Mouse (Mus musculus) intestine, embryonic 14.5 days (tissue): ENCODE measurements around the gene Kcng4. TPM values are rescaled to one million over a fixed set of nuclear protein-coding genes. Genes with fewer than 3 reads are reported as not detected.

ENCODE experiments used
- ATAC-seq: fragments of 200-750 bp; cut with Nextera tagmentation; replicated peaks from 2 replicates; pipeline ENCODE4 v1.8.0; 2017; ENCODE audit warnings: low read depth, moderate number of reproducible peaks, moderate TSS enrichment, moderate library complexity; ENCODE audit not compliant: low FRiP score, low TSS enrichment
- DNase-seq: peaks from one replicate; pipeline ENCODE4 v3.0.0-alpha.2; 2018; ENCODE audit warnings: low spot score
- H3K27ac ChIP-seq: fragments of 300-500 bp; sonication (generic); 2 replicates; pipeline ENCODE4 v1.5.1; 2014; ENCODE audit warnings: low read depth, mild to moderate bottlenecking, control low read depth
- H3K27me3 ChIP-seq: fragments of 300-500 bp; sonication (generic); replicated peaks from 2 replicates; pipeline ENCODE4 v1.6.1; 2014; ENCODE audit warnings: low read length, control low read depth; ENCODE audit not compliant: control insufficient read depth, insufficient read depth
- H3K36me3 ChIP-seq: fragments of 300-500 bp; sonication (generic); 2 replicates; pipeline ENCODE4 v1.6.1; 2014; ENCODE audit warnings: low read length, control low read depth; ENCODE audit not compliant: control insufficient read depth, insufficient read depth
- H3K4me1 ChIP-seq: fragments of 300-500 bp; sonication (generic); replicated peaks from 2 replicates; pipeline ENCODE4 v1.6.1; 2014; ENCODE audit warnings: low read length, control low read depth, mixed read lengths; ENCODE audit not compliant: control insufficient read depth, insufficient read depth
- H3K4me2 ChIP-seq: fragments of 300-500 bp; sonication (generic); 2 replicates; pipeline ENCODE4 v1.6.1; 2014; ENCODE audit warnings: low read length
- H3K4me3 ChIP-seq: fragments of 300-500 bp; sonication (generic); 2 replicates; pipeline ENCODE4 v1.5.1; 2014; ENCODE audit warnings: low read depth, low read length, control low read depth, mixed read lengths
- H3K9ac ChIP-seq: fragments of 300-500 bp; sonication (generic); 2 replicates; pipeline ENCODE4 v1.6.1; 2014; ENCODE audit warnings: mild to moderate bottlenecking, low read length
- H3K9me3 ChIP-seq: fragments of 300-500 bp; sonication (generic); 2 replicates; pipeline ENCODE4 v1.6.1; 2016; ENCODE audit warnings: low read length, control low read depth; ENCODE audit not compliant: control insufficient read depth
- WGBS: fragments of 180-500 bp; shearing (Covaris S2); extraction: QIAGEN DNeasy Blood & Tissue Kit; methylation state at CpG from one replicate; pipeline ENCODE4 v1.1.7; 2014; 5-methylcytosine and 5-hydroxymethylcytosine counted together
- polyA plus RNA-seq: library from polyadenylated mRNA; unstranded; fragments of >200 nt; fragmentation: Nextera tagmentation; extraction: Ambion mirVana; gene quantifications from 2 replicates; pipeline ENCODE4 v1.2.1, GENCODE M21; 2014

The Kcng4 gene
- polyA plus RNA-seq, result 0.11 TPM in 2 replicates

DNA sequence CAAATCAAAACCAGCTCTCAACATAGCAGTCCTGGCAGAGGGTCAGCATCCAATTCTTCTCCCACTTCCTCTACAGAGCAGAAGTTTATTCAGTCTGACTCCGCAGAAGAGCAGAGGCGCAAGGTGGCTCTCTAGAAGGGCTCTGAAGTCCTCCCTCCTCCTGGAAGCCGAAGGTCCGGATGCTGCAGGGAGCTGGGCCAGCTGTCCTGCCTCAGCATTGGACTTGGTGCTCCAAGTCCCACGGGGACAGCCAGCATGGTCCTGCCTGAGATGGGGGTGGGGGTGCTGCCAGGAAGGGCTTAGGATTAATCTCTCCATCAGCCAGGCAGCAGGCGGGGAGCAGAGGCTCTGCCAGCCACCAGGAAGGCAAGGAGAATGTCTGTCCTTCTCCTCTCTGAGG, at the start of gene Kcng4:
Gene Kcng4, minus strand, starts transcription at position 303 of the 400 bp plus-strand sequence.
- WGBS, result 20% methylated on average over 6 of the region's 6 CpGs
- no peak for DNase-seq
- Histone ChIP-seq H3K4me1 (peaks cover 11% of the 10 kb centered on the region), H3K4me3 (no peak within 1 kb of the TSS), H3K27ac (no peak within 1 kb of the TSS; the same call in 1 of the 2 replicates), H3K27me3 (peaks cover 11% of the 10 kb centered on the region), H3K9me3 (no peaks in the 10 kb centered on the region), H3K4me2 (no peak within 1 kb of the TSS), H3K36me3 (no peaks in the 10 kb centered on the region), H3K9ac (no peak within 1 kb of the TSS)
- no peak for ATAC-seq

DNA sequence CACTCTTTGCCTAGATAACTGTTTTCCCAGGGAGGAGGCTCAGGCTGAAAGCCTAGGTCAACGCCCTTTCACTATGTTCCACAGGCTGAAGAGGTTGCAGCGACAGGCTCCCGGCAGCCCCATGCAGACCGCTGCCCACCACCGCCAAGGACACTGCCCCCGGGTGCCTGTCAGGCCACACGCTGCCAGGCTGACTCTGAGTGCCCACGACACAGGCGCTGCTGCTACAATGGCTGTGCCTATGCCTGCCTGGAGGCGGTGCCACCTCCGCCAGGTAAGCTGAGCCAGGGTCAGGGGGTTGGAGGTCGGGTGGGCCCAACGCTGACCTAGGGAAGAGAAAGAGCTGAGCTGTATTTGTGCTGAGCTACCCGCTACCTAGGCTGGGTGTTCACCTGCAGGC, 43.7 kb upstream of the Kcng4 start:
- no peak overlapping the region for H3K9ac ChIP-seq
- no peak overlapping the region for H3K27ac ChIP-seq
- no peaks in the 10 kb centered on the region for H3K27me3 ChIP-seq
- H3K9me3 ChIP-seq, result no peaks in the 10 kb centered on the region
- DNase-seq (no peak), ATAC-seq (no peak)
- WGBS, result 68% methylated on average over 14 of the region's 14 CpGs
- H3K4me1 ChIP-seq, result no peaks in the 10 kb centered on the region
- H3K4me3 ChIP-seq, result no peak overlapping the region
- no peak overlapping the region for H3K4me2 ChIP-seq
- H3K36me3 ChIP-seq, result no peaks in the 10 kb centered on the region

DNA sequence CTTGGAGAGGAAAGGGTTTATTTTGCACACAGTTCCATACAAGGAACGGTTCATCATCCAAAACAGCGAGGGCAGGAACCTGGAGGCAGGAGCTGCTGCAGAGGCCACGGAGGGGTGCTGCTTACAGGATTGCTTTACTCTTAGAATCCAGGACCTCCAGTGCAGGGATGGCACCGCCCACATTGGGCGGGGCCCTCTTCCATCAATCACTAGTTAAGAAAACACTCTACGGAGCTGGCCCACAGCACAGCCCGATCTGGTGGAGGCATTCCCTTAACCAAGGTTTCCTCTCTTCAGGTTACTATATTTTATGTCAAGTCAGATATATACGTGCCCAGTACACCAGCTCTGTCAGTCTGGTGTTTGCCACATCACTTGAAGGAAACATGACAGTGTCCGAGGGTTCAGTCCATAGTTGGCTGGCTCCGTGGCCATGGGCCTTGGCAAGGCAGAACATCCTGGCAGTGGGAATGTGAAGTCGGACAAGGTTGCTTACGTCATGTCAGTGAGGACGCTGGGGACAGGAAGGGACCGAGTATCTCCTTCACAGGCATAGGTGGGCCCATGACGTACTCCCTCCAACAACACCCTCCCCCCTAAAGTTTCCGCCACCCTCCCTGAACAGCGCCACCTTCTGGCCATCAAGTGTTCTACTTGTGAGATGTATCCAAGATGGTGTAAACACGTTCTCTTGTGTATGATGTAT, 42.8 kb upstream of the Kcng4 start:
- H3K4me2 ChIP-seq, result peak overlapping the region; percentile 33
- H3K9ac ChIP-seq, result no peak overlapping the region
- H3K27ac ChIP-seq, result no peak overlapping the region
- 8% methylated on average over 18 of the region's 18 CpGs for WGBS
- DNase-seq, result no peak
- H3K27me3 ChIP-seq, result no peaks in the 10 kb centered on the region
- no peaks in the 10 kb centered on the region for H3K36me3 ChIP-seq
- H3K4me3 ChIP-seq, result no peak overlapping the region
- 0 out of 2 replicates have a peak, but pooled peaks have one; percentile 24 for ATAC-seq
- no peaks in the 10 kb centered on the region for H3K4me1 ChIP-seq
- H3K9me3 ChIP-seq, result no peaks in the 10 kb centered on the region

DNA sequence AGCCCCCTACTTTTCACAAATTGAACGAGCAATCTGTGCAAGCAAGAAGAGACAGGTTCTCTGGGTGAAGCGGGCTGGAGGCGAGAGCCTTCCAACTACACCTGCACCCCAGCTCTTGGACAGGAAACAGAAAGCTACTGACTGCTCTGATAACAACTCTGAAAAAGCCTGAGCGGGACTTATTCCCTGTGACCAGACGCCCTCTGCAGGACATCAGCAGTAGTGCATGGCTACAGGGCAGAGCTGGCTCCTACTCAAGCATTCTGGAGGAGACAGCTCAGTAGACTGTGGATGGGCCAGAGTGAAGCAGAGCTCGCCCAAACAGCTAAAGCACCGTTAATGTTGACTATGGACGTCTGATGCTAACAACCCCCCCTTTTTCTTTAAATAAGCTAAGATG, 40.9 kb upstream of the Kcng4 start:
- 15% methylated on average over 8 of the region's 8 CpGs for WGBS
- H3K9ac ChIP-seq, result no peak overlapping the region

DNA sequence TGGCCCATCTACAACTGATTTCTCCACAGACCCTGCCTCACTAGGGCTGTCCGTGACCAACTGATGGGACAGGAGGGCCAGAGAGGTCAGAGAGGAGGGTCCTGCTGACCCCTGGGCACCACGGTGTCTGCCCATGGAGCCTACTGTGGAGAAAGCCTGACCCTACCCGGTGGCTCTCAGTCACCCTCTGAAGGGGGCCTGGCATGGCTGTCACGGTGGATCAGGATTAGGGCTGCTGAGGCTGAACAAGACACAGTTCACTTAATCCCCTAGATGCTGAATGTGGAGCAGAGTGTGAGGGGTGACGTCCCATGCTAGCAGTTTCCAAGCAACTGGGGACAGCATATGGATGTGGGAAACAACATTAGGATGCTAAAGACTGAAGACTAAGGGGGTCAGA, 40.0 kb upstream of the Kcng4 start:
- H3K4me1 ChIP-seq, result peaks cover 6% of the 10 kb centered on the region
- no peak overlapping the region for H3K4me3 ChIP-seq
- no peaks in the 10 kb centered on the region for H3K36me3 ChIP-seq
- DNase-seq (no peak), ATAC-seq (no peak)
- H3K9ac ChIP-seq, result no peak overlapping the region
- H3K27me3 ChIP-seq, result no peaks in the 10 kb centered on the region
- H3K27ac ChIP-seq, result no peak overlapping the region
- H3K9me3 ChIP-seq, result no peaks in the 10 kb centered on the region
- H3K4me2 ChIP-seq, result no peak overlapping the region
- WGBS, result 83% methylated on average over 5 of the region's 5 CpGs

More for the DNA sequence above, 40.9 kb upstream of the Kcng4 start:
- H3K4me1 ChIP-seq, result no peaks in the 10 kb centered on the region
- no peaks in the 10 kb centered on the region for H3K9me3 ChIP-seq
- H3K4me3 ChIP-seq, result no peak overlapping the region
- no peaks in the 10 kb centered on the region for H3K27me3 ChIP-seq
- ATAC-seq (peak; percentile 34; the same call in 1 of the 2 replicates), DNase-seq (peak; percentile 94)
- no peak overlapping the region for H3K4me2 ChIP-seq
- H3K36me3 ChIP-seq, result no peaks in the 10 kb centered on the region
- H3K27ac ChIP-seq, result no peak overlapping the region

DNA sequence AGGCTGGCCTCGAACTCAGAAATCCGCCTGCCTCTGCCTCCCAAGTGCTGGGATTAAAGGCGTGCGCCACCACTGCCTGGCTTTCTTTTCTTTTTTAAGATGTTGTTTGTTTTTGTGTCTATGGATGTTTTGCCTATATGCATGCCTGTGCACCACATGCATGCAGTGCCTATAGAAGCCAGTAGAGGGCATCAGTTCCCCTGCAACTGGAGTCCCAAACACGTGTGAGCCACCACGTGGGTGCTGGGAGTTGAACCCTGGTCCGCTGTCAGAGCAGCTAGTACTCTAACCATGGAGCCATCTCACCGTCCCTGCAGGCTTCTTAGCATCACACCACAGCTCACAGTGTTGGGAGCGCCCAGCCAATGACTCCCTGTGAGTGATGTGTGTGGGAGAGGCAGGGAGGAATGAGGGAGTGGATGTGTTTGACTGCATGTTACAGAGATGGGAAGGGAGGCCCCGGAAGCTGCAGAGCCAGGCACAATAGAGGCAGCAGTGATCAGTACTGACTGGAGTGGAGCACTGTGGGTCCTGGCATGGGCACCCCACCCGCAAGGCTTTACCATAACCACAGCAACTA, 38.6 kb upstream of the Kcng4 start:
- DNase-seq (no peak), ATAC-seq (no peak)
- Histone ChIP-seq H3K4me2 (no peak overlapping the region), H3K4me3 (no peak overlapping the region), H3K9me3 (no peaks in the 10 kb centered on the region), H3K36me3 (no peaks in the 10 kb centered on the region), H3K27ac (no peak overlapping the region), H3K4me1 (peaks cover 9% of the 10 kb centered on the region), H3K27me3 (no peaks in the 10 kb centered on the region), H3K9ac (no peak overlapping the region)
- 80% methylated on average over 9 of the region's 11 CpGs for WGBS

DNA sequence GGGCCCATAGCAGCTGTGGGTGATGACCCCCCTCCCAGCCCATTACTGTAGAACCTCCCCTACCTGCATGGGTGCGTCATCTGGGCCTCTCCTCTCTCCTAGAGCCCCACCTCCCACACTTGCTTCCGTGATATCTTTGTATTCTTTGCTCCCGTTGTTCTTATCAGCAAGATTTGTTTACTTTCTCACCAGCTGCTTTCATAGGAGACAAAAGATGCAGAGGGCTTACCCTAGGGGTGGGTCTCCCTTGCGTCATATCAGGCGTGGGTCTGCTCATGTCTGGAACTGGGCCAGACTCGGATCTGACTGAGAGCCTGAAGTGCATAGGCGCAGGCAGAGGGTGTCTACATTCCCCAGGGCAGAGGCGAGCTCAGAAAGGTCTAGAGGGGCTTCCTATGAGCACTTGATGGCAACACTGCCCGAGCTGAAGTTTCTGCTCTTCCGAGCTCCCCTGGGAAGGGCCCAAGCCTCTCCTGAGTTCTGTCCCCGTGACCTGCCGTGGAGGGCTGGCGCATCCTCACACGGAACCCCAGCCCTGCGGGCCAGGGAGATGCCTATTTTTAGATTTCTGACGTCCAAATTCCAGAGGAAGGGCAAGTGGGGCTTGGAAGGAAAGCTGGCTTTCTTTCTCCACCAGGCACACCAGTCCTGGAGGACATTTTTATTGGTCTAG, 35.1 kb upstream of the Kcng4 start:
- H3K4me3 ChIP-seq, result no peak overlapping the region
- no peak overlapping the region for H3K9ac ChIP-seq
- no peaks in the 10 kb centered on the region for H3K36me3 ChIP-seq
- peaks cover 16% of the 10 kb centered on the region for H3K4me1 ChIP-seq
- ATAC-seq, result peak; percentile 69
- H3K4me2 ChIP-seq, result peak overlapping the region; percentile 23; the same call in 1 of the 2 replicates
- no peaks in the 10 kb centered on the region for H3K27me3 ChIP-seq
- WGBS, result 25% methylated on average over 16 of the region's 16 CpGs
- H3K9me3 ChIP-seq, result no peaks in the 10 kb centered on the region
- peak overlapping the region; percentile 74 for H3K27ac ChIP-seq
- DNase-seq, result peak; percentile 75

DNA sequence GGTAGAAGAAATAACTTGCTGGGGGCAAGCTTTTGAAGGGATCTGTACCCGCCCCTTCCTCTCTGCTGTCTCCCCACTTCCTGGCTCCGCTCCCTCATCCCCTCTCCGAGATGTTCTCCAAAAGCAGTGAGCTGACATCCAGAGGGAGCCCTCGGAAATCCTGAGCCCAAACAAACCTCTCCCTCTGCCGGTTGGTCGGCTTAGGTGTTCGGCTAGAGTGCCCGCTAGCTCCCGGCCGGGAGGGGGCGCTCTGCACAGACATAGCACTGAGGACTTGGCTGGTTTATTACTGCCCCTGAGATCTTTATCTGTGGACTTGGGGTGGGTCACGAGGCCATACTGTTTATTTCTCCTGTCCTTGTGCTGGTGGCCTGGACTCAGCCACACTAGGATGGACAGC, 33.8 kb upstream of the Kcng4 start:
- Histone ChIP-seq H3K27ac (no peak overlapping the region), H3K4me3 (no peak overlapping the region), H3K4me1 (peaks cover 18% of the 10 kb centered on the region), H3K27me3 (no peaks in the 10 kb centered on the region), H3K9me3 (no peaks in the 10 kb centered on the region), H3K4me2 (no peak overlapping the region), H3K9ac (no peak overlapping the region), H3K36me3 (no peaks in the 10 kb centered on the region)
- 46% methylated on average over 12 of the region's 12 CpGs for WGBS
- no peak for ATAC-seq
- no peak for DNase-seq
